Mouse (Mus musculus): Measurements from ENCODE around the gene Bcorl1. TPM values are rescaled to one million over a fixed set of nuclear protein-coding genes. Genes with fewer than 3 reads are reported as not detected.

The Bcorl1 gene
- polyA plus RNA-seq, 1 experiment from 2014 or later: 3.1 TPM

GRCm38 (mm10) chrX:48441954-48442353 is 100.8 kb downstream of the Bcorl1 start:
- ATAC-seq (replicated peaks; ENCODE audit: insufficient number of reproducible peaks, insufficient read depth, low FRiP score, low read depth): no peak
- Histone ChIP-seq H3K27me3 (no peaks in the 10 kb centered on the region), H3K4me3 (no peak overlapping the region), H3K36me3 (no peaks in the 10 kb centered on the region), H3K4me1 (replicated peaks) (peaks cover 15% of the 10 kb centered on the region), H3K9ac (no peak overlapping the region), H3K27ac (no peak overlapping the region), H3K9me3 (replicated peaks) (no peaks in the 10 kb centered on the region), H3K4me2 (no peak overlapping the region)
- WGBS: 52% methylated on average over 7 of the region's 7 CpGs

- no peak for ATAC-seq (replicated peaks; ENCODE audit: insufficient number of reproducible peaks, insufficient read depth, low FRiP score, low read depth)
- Histone ChIP-seq H3K4me1 (replicated peaks) (peaks cover 20% of the 10 kb centered on the region), H3K4me3 (no peak overlapping the region), H3K9ac (no peak overlapping the region), H3K9me3 (replicated peaks) (no peaks in the 10 kb centered on the region), H3K4me2 (no peak overlapping the region), H3K27me3 (no peaks in the 10 kb centered on the region), H3K27ac (no peak overlapping the region), H3K36me3 (no peaks in the 10 kb centered on the region)
- WGBS: 71% methylated on average over 4 of the region's 4 CpGs
These were observed 103.5 kb downstream of the Bcorl1 start for GRCm38 (mm10) chrX:48444677-48445076.

- no peaks in the 10 kb centered on the region for H3K27me3 ChIP-seq
- WGBS: 37% methylated on average over 10 of the region's 10 CpGs
- H3K36me3 ChIP-seq: no peaks in the 10 kb centered on the region
- H3K9me3 ChIP-seq (replicated peaks): no peaks in the 10 kb centered on the region
- no peak overlapping the region for H3K9ac ChIP-seq
- no peak for ATAC-seq (replicated peaks; ENCODE audit: insufficient number of reproducible peaks, insufficient read depth, low FRiP score, low read depth)
- peaks cover 34% of the 10 kb centered on the region for H3K4me1 ChIP-seq (replicated peaks)
- no peak overlapping the region for H3K4me3 ChIP-seq
- peak overlapping the region; percentile 38 for H3K4me2 ChIP-seq
- peak overlapping the region; percentile 53 for H3K27ac ChIP-seq
These were observed 108.5 kb downstream of the Bcorl1 start for GRCm38 (mm10) chrX:48449646-48450045.

- peaks cover 43% of the 10 kb centered on the region for H3K4me1 ChIP-seq (replicated peaks)
- H3K4me3 ChIP-seq: peak overlapping the region; percentile 67
- no peak for ATAC-seq (replicated peaks; ENCODE audit: insufficient number of reproducible peaks, insufficient read depth, low FRiP score, low read depth)
- H3K27ac ChIP-seq: peak overlapping the region; percentile 93
- H3K4me2 ChIP-seq: peak overlapping the region; percentile 70
- 16% methylated on average over 9 of the region's 9 CpGs for WGBS
- no peaks in the 10 kb centered on the region for H3K36me3 ChIP-seq
- no peaks in the 10 kb centered on the region for H3K9me3 ChIP-seq (replicated peaks)
- peak overlapping the region; percentile 77 for H3K9ac ChIP-seq
- H3K27me3 ChIP-seq: no peaks in the 10 kb centered on the region
These were observed 111.2 kb downstream of the Bcorl1 start for GRCm38 (mm10) chrX:48452231-48452890.

- Histone ChIP-seq H3K27me3 (no peaks in the 10 kb centered on the region), H3K4me3 (peak overlapping the region; percentile 67), H3K27ac (peak overlapping the region; percentile 93), H3K9ac (peak overlapping the region; percentile 77), H3K36me3 (no peaks in the 10 kb centered on the region), H3K9me3 (replicated peaks) (no peaks in the 10 kb centered on the region), H3K4me1 (replicated peaks) (peaks cover 38% of the 10 kb centered on the region), H3K4me2 (peak overlapping the region; percentile 70)
- ATAC-seq (replicated peaks; ENCODE audit: insufficient number of reproducible peaks, insufficient read depth, low FRiP score, low read depth): no peak
- WGBS: 17% methylated on average over 37 of the region's 71 CpGs
These were observed 111.9 kb downstream of the Bcorl1 start for GRCm38 (mm10) chrX:48452931-48453673.

- H3K27me3 ChIP-seq: no peaks in the 10 kb centered on the region
- peaks cover 38% of the 10 kb centered on the region for H3K4me1 ChIP-seq (replicated peaks)
- H3K27ac ChIP-seq: peak overlapping the region; percentile 93
- H3K9me3 ChIP-seq (replicated peaks): no peaks in the 10 kb centered on the region
- H3K9ac ChIP-seq: peak overlapping the region; percentile 77
- 13% methylated on average over 59 of the region's 91 CpGs for WGBS
- H3K4me3 ChIP-seq: peak overlapping the region; percentile 67
- H3K4me2 ChIP-seq: peak overlapping the region; percentile 70
- no peaks in the 10 kb centered on the region for H3K36me3 ChIP-seq
- ATAC-seq (replicated peaks; ENCODE audit: insufficient number of reproducible peaks, insufficient read depth, low FRiP score, low read depth): peak; percentile 90
These were observed 112.8 kb downstream of the Bcorl1 start for GRCm38 (mm10) chrX:48453736-48454494.

- 18% methylated on average over 20 of the region's 21 CpGs for WGBS
- peak; percentile 53 for ATAC-seq (replicated peaks; ENCODE audit: insufficient number of reproducible peaks, insufficient read depth, low FRiP score, low read depth)
- Histone ChIP-seq H3K4me2 (peak overlapping the region; percentile 70), H3K9ac (peak overlapping the region; percentile 54), H3K36me3 (no peaks in the 10 kb centered on the region), H3K27ac (peak overlapping the region; percentile 93), H3K9me3 (replicated peaks) (no peaks in the 10 kb centered on the region), H3K4me1 (replicated peaks) (peaks cover 35% of the 10 kb centered on the region), H3K27me3 (no peaks in the 10 kb centered on the region), H3K4me3 (peak overlapping the region; percentile 67)
These were observed 113.3 kb downstream of the Bcorl1 start for GRCm38 (mm10) chrX:48454495-48454878.

GRCm38 (mm10) chrX:48455018-48455417 is 113.9 kb downstream of the Bcorl1 start:
- H3K9me3 ChIP-seq (replicated peaks): no peaks in the 10 kb centered on the region
- WGBS: 14% methylated on average over 9 of the region's 9 CpGs

GRCm38 (mm10) chrX:48456956-48457355 is 115.8 kb downstream of the Bcorl1 start:
- no peak overlapping the region for H3K27ac ChIP-seq
- H3K4me1 ChIP-seq (replicated peaks): peaks cover 14% of the 10 kb centered on the region

More at GRCm38 (mm10) chrX:48455018-48455417, 113.9 kb downstream of the Bcorl1 start:
- peak overlapping the region; percentile 67 for H3K4me3 ChIP-seq
- H3K4me2 ChIP-seq: peak overlapping the region; percentile 70
- no peak overlapping the region for H3K9ac ChIP-seq
- H3K4me1 ChIP-seq (replicated peaks): peaks cover 29% of the 10 kb centered on the region
- no peaks in the 10 kb centered on the region for H3K27me3 ChIP-seq
- peak overlapping the region; percentile 93 for H3K27ac ChIP-seq
- 0 out of 2 replicates have a peak, but pooled peaks have one; percentile 12 for ATAC-seq (replicated peaks; ENCODE audit: insufficient number of reproducible peaks, insufficient read depth, low FRiP score, low read depth)
- no peaks in the 10 kb centered on the region for H3K36me3 ChIP-seq

More at GRCm38 (mm10) chrX:48456956-48457355, 115.8 kb downstream of the Bcorl1 start:
- Histone ChIP-seq H3K36me3 (no peaks in the 10 kb centered on the region), H3K4me3 (no peak overlapping the region), H3K9ac (no peak overlapping the region), H3K4me2 (no peak overlapping the region), H3K9me3 (replicated peaks) (no peaks in the 10 kb centered on the region), H3K27me3 (no peaks in the 10 kb centered on the region)
- WGBS: 38% methylated on average over 6 of the region's 6 CpGs
- no peak for ATAC-seq (replicated peaks; ENCODE audit: insufficient number of reproducible peaks, insufficient read depth, low FRiP score, low read depth)

Measured in heart, embryonic 15.5 days (tissue).